Mouse (Mus musculus) retina, adult 2 months (tissue): Measurements from ENCODE around the gene Prdx1.

Experiments used
- DNase-seq: peaks from one replicate; pipeline ENCODE4 v3.0.0-alpha.2; 2012; ENCODE audit warnings: low read depth, low spot score

Prdx1 gene

GRCm38 (mm10) chr4:116727401-116727800 lies 42.1 kb downstream of the Prdx1 start:
- no peak for DNase-seq

GRCm38 (mm10) chr4:116729532-116729931 lies 44.2 kb downstream of the Prdx1 start:
- DNase-seq = no peak

- DNase-seq = no peak
These were observed 45.7 kb downstream of the Prdx1 start for GRCm38 (mm10) chr4:116731077-116731476.

- DNase-seq = no peak
These were observed 47.0 kb downstream of the Prdx1 start for GRCm38 (mm10) chr4:116732355-116732754.

- no peak for DNase-seq
These were observed 49.7 kb downstream of the Prdx1 start for GRCm38 (mm10) chr4:116734996-116735395.

GRCm38 (mm10) chr4:116738972-116739751 lies 53.8 kb downstream of the Prdx1 start:
- DNase-seq = no peak

GRCm38 (mm10) chr4:116749750-116750149 lies 64.4 kb downstream of the Prdx1 start:
- no peak for DNase-seq
